Mouse (Mus musculus): ENCODE measurements at regions not wholly inside any gene's neighbourhood (a gene's known extent, or its start where the extent isn't known, plus 50 kb on each side); places are given as distances from the start of the nearest gene placed in this dataset.

- in situ Hi-C loops (cut with MseI, MboI), result no loop called here
These were observed 309.9 kb upstream of the Megf9 start for GRCm38 (mm10) chr4:70844742-70845141.

- in situ Hi-C loops (cut with MseI, MboI), result no loop called here
These were observed 276.1 kb upstream of the Megf9 start for GRCm38 (mm10) chr4:70810956-70811316.

- in situ Hi-C loops (cut with MseI, MboI), result no loop called here
These were observed 275.6 kb upstream of the Megf9 start for GRCm38 (mm10) chr4:70810311-70810955.

- in situ Hi-C loops (cut with MseI, MboI), result no loop called here
These were observed 270.1 kb upstream of the Megf9 start for GRCm38 (mm10) chr4:70804925-70805342.

- in situ Hi-C loops (cut with MseI, MboI), result no loop called here
These were observed 263.7 kb upstream of the Megf9 start for GRCm38 (mm10) chr4:70798483-70798882.

- in situ Hi-C loops (cut with MseI, MboI), result no loop called here
These were observed 263.1 kb upstream of the Megf9 start for GRCm38 (mm10) chr4:70797935-70798334.

- in situ Hi-C loops (cut with MseI, MboI), result no loop called here
These were observed 248.7 kb upstream of the Megf9 start for GRCm38 (mm10) chr4:70783487-70783886.

GRCm38 (mm10) chr4:70781591-70781990, 246.8 kb upstream of the Megf9 start:
- in situ Hi-C loops (cut with MseI, MboI), result no loop called here

- in situ Hi-C loops (cut with MseI, MboI), result no loop called here
These were observed 241.5 kb upstream of the Megf9 start for GRCm38 (mm10) chr4:70776273-70776672.

- in situ Hi-C loops (cut with MseI, MboI), result no loop called here
These were observed 208.6 kb upstream of the Megf9 start for GRCm38 (mm10) chr4:70743425-70743824.

- in situ Hi-C loops (cut with MseI, MboI), result no loop called here
These were observed 207.2 kb upstream of the Megf9 start for GRCm38 (mm10) chr4:70742002-70742401.

GRCm38 (mm10) chr4:70741121-70741520, 206.3 kb upstream of the Megf9 start:
- in situ Hi-C loops (cut with MseI, MboI), result no loop called here

GRCm38 (mm10) chr4:70709126-70709689, 174.4 kb upstream of the Megf9 start:
- in situ Hi-C loops (cut with MseI, MboI), result no loop called here

- in situ Hi-C loops (cut with MseI, MboI), result no loop called here
These were observed 170.4 kb upstream of the Megf9 start for GRCm38 (mm10) chr4:70705128-70705752.

GRCm38 (mm10) chr4:70700894-70701293, 166.1 kb upstream of the Megf9 start:
- in situ Hi-C loops (cut with MseI, MboI), result no loop called here

- in situ Hi-C loops (cut with MseI, MboI), result no loop called here
These were observed 129.4 kb upstream of the Megf9 start for GRCm38 (mm10) chr4:70664181-70664580.

- in situ Hi-C loops (cut with MseI, MboI), result no loop called here
These were observed 86.6 kb upstream of the Megf9 start for GRCm38 (mm10) chr4:70621431-70621837.

GRCm38 (mm10) chr4:70619636-70620287, 85.0 kb upstream of the Megf9 start:
- in situ Hi-C loops (cut with MseI, MboI), result no loop called here

- in situ Hi-C loops (cut with MseI, MboI), result no loop called here
These were observed 81.0 kb upstream of the Megf9 start for GRCm38 (mm10) chr4:70615794-70616193.

- in situ Hi-C loops (cut with MseI, MboI), result no loop called here
These were observed 79.6 kb upstream of the Megf9 start for GRCm38 (mm10) chr4:70614411-70614810.

GRCm38 (mm10) chr4:70603209-70603852, 68.5 kb upstream of the Megf9 start:
- in situ Hi-C loops (cut with MseI, MboI), result loop anchor here in 1 of 2 experiments (10.0 kb wide), 1 partner anchor 149 kb away; no protein-coding TSS in a partner anchor

- in situ Hi-C loops (cut with MseI, MboI), result loop anchor here in 1 of 2 experiments (10.0 kb wide), 1 partner anchor 146 kb away; no protein-coding TSS in a partner anchor
These were observed 66.5 kb upstream of the Megf9 start for GRCm38 (mm10) chr4:70601301-70601700.

All from mouse trophoblast stem cell (cell line).